Mouse (Mus musculus) ES-Bruce4 (cell line): ENCODE measurements around the gene Dcaf5. TPM values are rescaled to one million over a fixed set of nuclear protein-coding genes. Genes with fewer than 3 reads are reported as not detected.

Source experiments
- H3K27ac ChIP-seq: 2 replicates; pipeline ENCODE4 v1.5.1; 2012; ENCODE audit warnings: low read length, inconsistent platforms; ENCODE audit not compliant: insufficient read depth
- H3K27me3 ChIP-seq: 2 replicates; pipeline ENCODE4 v1.6.1; 2012; ENCODE audit warnings: mild to moderate bottlenecking, low read length, inconsistent platforms; ENCODE audit not compliant: control insufficient read depth, poor library complexity, insufficient read depth, severe bottlenecking
- H3K36me3 ChIP-seq: 2 replicates; pipeline ENCODE4 v1.6.1; 2012; ENCODE audit warnings: inconsistent platforms, mild to moderate bottlenecking, low read length, moderate library complexity; ENCODE audit not compliant: control insufficient read depth, poor library complexity, insufficient read depth, severe bottlenecking
- H3K4me1 ChIP-seq: one replicate; pipeline ENCODE4 v1.8.1; 2011; ENCODE audit warnings: low read length; ENCODE audit not compliant: control insufficient read depth, insufficient read depth
- H3K4me3 ChIP-seq: 2 replicates; pipeline ENCODE4 v1.5.1; 2011; ENCODE audit warnings: low read depth, mild to moderate bottlenecking, low read length
- H3K9ac ChIP-seq: 2 replicates; pipeline ENCODE4 v1.6.1; 2012; ENCODE audit warnings: low read depth, mild to moderate bottlenecking, inconsistent platforms; ENCODE audit not compliant: poor library complexity, severe bottlenecking
- H3K9me3 ChIP-seq: replicated peaks from 2 replicates; pipeline ENCODE4 v1.6.1; 2012; ENCODE audit warnings: mild to moderate bottlenecking, low read length, inconsistent platforms; ENCODE audit not compliant: control insufficient read depth, poor library complexity, insufficient read depth, severe bottlenecking
- CTCF ChIP-seq: IDR thresholded peaks from one replicate; pipeline ENCODE4 v1.8.1; 2011; ENCODE audit warnings: low read depth, low read length
- EP300 ChIP-seq: IDR thresholded peaks from 2 replicates; pipeline ENCODE4 v1.6.1; 2011; ENCODE audit warnings: low read depth, low read length; ENCODE audit not compliant: insufficient read depth
- POLR2A ChIP-seq: IDR thresholded peaks from one replicate; pipeline ENCODE4 v1.8.1; 2011; ENCODE audit warnings: low read length; ENCODE audit not compliant: insufficient read depth
- polyA plus RNA-seq: library from polyadenylated mRNA; stranded (reverse); fragments of >200 nt; gene quantifications from 2 replicates; pipeline ENCODE4 v1.2.4, GENCODE M21; 2011; ENCODE audit warnings: low read depth; ENCODE audit not compliant: missing spikeins, insufficient read depth, insufficient read length

Dcaf5 gene
- polyA plus RNA-seq, 1 experiment: 10.2 TPM

- Histone ChIP-seq H3K9me3 (no peaks in the 10 kb centered on the region), H3K36me3 (no peaks in the 10 kb centered on the region), H3K27ac (no peak overlapping the region), H3K4me1 (no peaks in the 10 kb centered on the region), H3K9ac (no peak overlapping the region), H3K27me3 (no peaks in the 10 kb centered on the region), H3K4me3 (no peak overlapping the region)
- no peak for TF ChIP-seq CTCF
Measured at GRCm38 (mm10) chr12:80374736-80375135, 61.7 kb downstream of the Dcaf5 start.

DNA sequence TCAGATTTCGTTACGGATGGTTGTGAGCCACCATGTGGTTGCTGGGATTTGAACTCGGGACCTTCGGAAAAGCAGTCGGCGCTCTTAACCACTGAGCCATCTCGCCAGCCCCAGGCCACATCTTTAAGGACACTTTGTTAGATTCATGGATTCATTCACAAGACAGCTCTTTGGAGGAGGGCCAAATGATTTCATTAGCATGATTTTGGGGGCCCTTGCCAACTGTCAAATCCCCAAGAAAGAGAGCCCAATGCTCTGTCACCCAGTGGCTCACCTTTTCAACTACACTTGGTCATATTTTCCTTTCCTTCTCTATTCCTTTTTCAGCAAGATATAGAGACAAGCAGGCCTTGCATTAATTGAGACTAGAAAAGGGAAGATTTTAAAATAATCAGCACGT lies 63.5 kb downstream of the Dcaf5 start:
- Histone ChIP-seq H3K9ac (no peak overlapping the region), H3K27me3 (no peaks in the 10 kb centered on the region), H3K4me1 (no peaks in the 10 kb centered on the region), H3K36me3 (no peaks in the 10 kb centered on the region), H3K9me3 (no peaks in the 10 kb centered on the region), H3K27ac (no peak overlapping the region), H3K4me3 (no peak overlapping the region)
- TF ChIP-seq EP300 (no peak), CTCF (no peak), POLR2A (no peak)

DNA sequence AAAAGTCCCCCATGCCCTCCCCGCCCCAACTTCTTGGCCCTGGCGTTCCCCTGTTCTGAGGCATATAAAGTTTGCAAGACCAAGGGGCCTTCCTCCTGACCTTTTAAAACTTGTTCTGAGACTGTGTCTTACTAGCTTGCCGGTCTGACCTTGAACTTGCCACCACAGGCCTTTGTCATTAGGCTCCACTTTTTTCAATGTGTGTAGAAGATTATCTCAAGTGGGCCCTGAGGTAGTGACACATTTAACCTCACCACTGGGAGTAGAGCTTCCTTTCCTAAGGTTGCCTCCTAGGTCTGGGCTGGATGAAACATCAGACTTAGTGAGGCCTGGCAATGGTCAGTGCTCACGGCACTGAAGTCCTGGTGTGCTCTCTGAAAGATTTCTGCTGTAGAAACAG lies 69.2 kb downstream of the Dcaf5 start:
- no peak overlapping the region for H3K9ac ChIP-seq
- H3K4me3 ChIP-seq: no peak overlapping the region
- no peaks in the 10 kb centered on the region for H3K36me3 ChIP-seq
- TF ChIP-seq CTCF (no peak), EP300 (no peak), POLR2A (no peak)
- H3K27me3 ChIP-seq: no peaks in the 10 kb centered on the region
- H3K27ac ChIP-seq: no peak overlapping the region
- H3K4me1 ChIP-seq: no peaks in the 10 kb centered on the region
- no peaks in the 10 kb centered on the region for H3K9me3 ChIP-seq

DNA sequence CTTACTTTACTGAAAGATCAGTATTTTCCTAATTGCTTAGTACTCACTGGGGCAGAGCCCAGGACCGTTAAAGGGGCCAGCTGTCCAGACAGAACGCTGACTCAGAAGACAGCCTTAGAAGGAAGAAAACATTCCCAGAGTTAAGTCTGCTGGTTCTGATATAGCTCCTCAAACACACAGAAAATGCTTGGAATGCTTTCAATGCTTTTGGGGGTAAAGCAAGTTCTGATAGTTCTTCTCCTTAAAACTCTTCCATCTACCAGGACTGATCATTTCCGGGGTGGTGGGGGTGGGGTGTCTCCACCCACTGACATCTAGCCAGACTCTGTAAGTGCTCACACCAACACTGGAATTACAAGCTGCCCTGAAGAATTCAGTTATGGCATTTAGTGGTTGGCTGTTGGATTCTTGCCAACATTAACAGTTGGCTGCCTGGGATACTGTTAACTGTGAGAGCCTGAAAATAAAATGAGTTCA lies 70.4 kb downstream of the Dcaf5 start:
- Histone ChIP-seq H3K4me1 (no peaks in the 10 kb centered on the region), H3K9ac (no peak overlapping the region), H3K4me3 (no peak overlapping the region), H3K9me3 (no peaks in the 10 kb centered on the region), H3K27ac (no peak overlapping the region), H3K36me3 (no peaks in the 10 kb centered on the region; the same call in 1 of the 2 replicates), H3K27me3 (no peaks in the 10 kb centered on the region)
- TF ChIP-seq CTCF (no peak), EP300 (no peak), POLR2A (no peak)

DNA sequence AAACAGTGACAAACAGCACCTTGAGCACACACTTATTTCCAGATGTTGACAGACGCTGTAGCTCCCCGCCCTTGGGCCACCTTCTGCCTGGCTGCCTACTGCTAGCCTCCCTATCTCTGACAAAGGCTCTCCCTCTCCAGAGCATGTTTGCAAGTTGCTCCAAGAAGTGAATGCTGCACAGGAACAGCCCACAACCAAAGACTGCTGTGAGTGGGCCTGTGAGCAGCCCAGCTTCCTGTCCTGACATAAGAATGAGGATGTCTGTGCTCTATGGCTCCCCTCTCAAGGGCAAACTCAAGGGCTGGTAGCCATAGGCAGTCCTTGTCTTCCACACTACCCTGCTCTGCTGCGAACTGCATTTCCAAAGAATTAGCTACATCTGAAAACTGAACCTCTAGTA lies 71.1 kb downstream of the Dcaf5 start:
- Histone ChIP-seq H3K36me3 (no peaks in the 10 kb centered on the region; the same call in 1 of the 2 replicates), H3K27ac (no peak overlapping the region), H3K27me3 (no peaks in the 10 kb centered on the region), H3K9me3 (no peaks in the 10 kb centered on the region), H3K4me3 (no peak overlapping the region), H3K4me1 (no peaks in the 10 kb centered on the region), H3K9ac (no peak overlapping the region)
- TF ChIP-seq EP300: no peak
- TF ChIP-seq CTCF: no peak
- no peak for TF ChIP-seq POLR2A

DNA sequence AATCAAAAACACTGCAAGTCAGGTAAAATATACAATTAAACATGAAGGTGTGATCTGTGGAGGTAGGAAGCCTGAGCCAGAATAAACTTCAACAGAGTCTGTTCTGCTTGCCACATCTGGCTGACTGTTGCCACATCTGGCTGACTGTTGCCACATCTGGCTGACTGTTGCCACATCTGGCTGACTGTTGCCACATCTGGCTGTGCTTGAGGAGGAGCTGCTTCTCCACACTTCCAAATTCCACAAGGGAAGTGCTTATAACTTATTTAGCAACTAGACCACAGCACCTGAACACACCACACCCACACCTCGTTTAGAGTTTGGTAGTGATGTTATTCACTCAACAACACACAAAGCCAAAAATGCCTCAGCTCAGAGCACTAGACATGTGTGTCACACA lies 74.7 kb downstream of the Dcaf5 start:
- H3K27ac ChIP-seq: no peak overlapping the region
- H3K9me3 ChIP-seq: no peaks in the 10 kb centered on the region
- no peak overlapping the region for H3K9ac ChIP-seq
- H3K4me3 ChIP-seq: no peak overlapping the region
- H3K4me1 ChIP-seq: no peaks in the 10 kb centered on the region
- no peak for TF ChIP-seq CTCF
- TF ChIP-seq POLR2A: no peak
- no peak for TF ChIP-seq EP300
- no peaks in the 10 kb centered on the region; the same call in 1 of the 2 replicates for H3K36me3 ChIP-seq
- no peaks in the 10 kb centered on the region for H3K27me3 ChIP-seq
